Mouse (Mus musculus) naive thymus-derived CD4-positive, alpha-beta T cell, adult 5 months (primary cell): ENCODE results near the gene Tnfaip8l2. TPM values are rescaled to one million over a fixed set of nuclear protein-coding genes. Genes with fewer than 3 reads are reported as not detected.

Source experiments
- polyA plus RNA-seq: library from polyadenylated mRNA; unstranded; fragments of 100-300 nt; shearing (Covaris generic); gene quantifications from one replicate; pipeline ENCODE4 v1.2.1, GENCODE M21; 2017

Gene Tnfaip8l2
- 252 TPM for polyA plus RNA-seq

DNA sequence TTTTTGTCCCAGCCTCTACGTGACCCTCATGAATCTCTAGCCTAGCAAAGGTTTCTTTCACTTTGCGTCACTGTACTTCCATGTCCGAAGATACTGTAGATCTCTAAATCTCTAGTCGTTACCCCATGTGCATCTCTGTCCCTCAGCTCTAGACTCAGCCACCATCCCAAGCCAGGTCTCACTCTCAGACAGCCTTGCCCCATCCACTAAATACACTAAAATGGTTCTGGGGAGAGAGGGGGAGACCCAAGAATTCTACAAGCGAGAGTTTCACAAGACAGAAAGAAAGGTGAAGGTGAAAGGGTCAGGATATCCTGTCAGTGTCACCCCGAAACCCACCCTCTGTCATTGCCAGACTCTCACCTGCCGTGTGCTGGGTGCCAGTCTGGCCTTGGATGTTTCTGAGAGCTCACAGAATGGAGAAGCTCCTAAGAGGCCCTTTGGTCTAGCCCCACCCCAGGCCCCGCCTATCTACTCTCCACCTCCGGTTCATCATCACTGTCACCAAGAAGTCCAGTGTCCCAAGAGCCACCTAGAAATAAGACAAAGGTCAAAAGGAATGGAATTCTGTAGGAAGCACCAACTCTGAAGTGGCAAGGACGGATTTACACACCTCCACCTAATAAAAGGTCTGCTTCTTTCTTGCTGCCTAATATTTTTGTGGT, at the start of gene Tnfaip8l2:
TSS of gene Tnfaip8l2 (minus strand) at position 409 of the 665 bp plus-strand sequence.

DNA sequence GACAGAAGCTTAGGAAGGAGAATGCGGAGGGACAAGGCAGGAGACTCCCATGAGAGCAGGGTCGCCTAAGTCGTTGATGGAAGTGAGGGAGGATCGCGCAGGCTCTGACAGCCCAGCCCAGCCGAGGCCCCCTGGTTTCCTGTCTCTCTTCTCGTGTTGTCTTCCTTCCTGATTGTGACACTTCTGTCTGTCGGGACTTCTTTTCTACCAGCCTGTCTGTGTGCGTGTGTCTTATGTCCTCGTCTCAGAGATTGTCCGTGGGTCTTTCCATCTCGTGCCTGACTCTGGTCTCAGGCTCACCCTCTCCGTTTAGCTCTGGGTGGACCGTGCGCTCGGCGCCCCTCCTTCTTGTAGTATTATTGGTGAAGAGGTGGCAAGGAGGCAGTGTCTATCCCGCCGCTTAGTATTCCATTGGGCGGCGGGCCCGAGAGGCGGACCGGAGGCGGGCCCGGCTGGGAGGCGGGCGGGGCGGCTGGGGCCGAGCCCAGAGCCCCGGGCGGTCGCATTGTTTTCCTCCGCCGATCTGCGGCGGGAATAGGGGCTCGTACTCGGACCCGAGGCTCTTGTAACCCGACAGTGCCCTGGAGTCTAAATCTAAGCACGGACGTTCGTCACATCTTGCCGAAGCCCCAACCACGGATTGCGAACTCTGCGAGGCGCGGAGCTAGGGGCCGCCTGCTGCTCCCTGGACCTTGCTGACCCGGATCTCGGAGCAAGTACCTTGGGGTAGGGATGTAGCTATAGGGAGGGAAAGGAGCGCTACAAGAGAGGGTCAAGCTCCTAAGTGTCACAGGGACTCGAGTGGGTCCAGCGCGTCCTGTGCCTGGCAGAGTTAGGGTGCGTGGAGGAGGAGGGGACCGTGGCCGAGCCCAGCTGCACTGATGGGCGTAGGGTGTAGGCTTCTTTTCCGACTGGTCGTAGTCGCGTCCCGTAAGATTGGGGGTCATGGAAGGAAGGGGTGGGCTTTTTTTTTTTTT, 18.1 kb upstream of the Tnfaip8l2 start, which contains the start of gene Sema6c:
TSS of gene Sema6c (plus strand) at position 471 of the 977 bp plus-strand sequence.

DNA sequence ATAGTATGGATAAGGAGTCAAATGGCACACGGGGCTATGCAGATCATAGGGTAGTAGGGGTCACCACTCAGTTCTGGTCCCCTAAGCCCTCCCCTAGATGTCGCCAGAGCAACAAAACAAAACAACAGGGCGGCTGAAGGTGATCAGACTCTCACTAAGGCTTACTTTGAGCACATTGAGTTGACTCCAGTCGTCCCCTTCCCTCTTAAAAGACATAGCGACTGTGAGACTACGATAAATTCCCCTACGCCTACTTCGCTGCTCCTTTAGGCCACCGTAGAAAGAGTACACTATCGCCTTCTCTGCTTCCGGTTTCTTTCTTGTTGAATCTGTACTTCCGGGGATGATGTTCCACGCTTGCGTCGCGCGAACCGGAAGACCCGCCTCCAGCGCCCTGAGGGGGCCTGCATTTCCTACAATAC, 8.5 kb downstream of the Tnfaip8l2 start, which contains the start of the genes Scnm1 and Lysmd1:
TSS of gene Scnm1 (minus strand) at position 332 of the 422 bp plus-strand sequence.
TSS of gene Lysmd1 (plus strand) at position 409 of the 422 bp plus-strand sequence.

DNA sequence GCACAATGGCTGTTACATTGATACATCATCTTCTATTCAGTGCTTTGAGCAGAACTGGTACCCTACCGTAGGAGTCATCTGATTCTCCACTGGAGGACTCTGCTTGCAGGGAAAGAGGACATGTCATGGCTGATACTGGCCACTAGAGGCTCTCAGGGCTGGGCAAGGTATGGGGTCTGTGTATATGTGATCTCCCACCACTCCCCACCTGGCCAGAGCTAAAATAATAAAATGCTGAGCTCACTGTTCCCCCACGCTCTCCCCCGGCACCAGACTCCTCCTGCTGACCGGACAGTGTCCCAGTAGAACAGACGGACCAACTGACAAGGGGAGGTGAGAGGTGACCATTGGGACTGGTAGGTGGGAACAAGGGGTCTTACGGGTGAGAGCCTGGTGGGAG, 17.9 kb downstream of the Tnfaip8l2 start, which contains the start of gene Tmod4:
TSS of gene Tmod4 (plus strand) at position 231 of the 400 bp plus-strand sequence.

DNA sequence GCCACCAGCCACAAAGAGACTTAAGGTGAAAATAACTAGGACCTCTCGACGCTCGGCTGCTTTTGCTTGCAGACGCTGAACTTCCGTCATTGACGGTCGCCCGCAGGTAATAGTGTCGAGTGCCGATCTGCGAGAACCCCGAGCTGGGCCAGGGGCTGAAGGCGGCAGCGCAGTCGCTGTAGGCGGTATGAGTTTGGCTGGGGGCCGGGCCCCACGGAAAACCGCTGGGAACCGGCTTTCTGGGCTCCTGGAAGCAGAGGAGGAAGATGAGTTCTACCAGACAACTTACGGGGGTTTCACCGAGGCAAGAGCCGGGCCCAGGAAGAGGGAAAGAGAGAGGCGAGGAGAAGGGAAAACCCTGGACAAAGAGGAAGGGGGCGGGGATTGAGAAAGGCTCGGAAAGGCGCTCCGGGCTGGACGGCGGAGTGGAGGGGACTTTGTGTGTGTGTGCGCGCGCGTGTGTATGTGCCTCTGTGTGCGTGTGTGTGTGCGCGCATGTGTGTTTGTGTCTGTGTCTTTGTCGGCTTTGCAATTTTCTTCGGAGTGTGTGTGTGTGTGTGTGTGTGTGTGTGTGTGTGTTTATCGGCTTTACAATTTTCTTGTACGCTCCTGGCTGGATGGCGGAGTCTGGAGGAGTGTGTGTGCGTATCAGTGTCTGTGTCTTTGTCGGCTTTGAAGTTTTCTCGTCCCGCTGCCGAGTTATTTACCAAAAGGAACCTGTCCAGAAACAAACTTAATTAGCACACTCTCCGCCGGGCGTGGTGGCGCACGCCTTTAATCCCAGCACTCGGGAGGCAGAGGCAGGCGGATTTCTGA, 31.0 kb downstream of the Tnfaip8l2 start, which contains the start of gene Vps72:
TSS of gene Vps72 (plus strand) at position 112 of the 816 bp plus-strand sequence.

DNA sequence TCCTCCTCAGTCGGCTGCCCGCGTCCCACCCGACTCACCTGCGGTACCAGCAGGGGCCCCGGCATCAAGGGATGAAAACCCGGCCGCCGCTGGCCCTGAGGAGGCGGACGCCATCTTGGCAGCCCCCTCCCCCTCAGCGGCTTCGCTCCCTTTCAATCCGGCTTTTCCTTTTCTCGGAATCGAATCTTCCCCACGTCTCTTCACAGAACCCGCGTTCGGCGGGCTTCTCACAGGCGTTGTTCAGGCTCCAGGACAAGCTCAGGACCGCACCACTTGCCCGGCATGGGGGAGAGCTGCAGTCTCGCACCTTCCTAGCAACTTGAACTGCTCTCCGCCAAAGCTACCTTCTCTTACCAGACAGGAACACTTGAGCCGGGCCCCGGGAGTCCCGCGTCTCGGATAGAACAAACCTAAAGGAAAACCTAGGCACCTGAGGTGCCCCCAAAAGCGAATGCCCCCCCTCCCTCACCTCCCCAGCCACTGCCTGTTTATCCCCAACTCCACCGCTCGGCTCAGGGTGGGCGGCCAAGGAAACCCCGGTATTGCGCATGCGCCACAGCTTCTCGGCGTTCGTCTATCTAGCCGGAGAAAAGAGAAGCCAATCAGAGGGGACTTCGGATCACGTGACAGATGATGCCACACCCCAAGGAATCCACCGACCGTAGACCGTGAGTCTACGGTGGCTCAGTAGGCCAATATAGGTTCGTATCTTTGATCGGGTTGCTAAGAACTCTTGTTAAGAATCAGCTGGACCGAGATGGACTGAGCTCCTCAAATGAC, 35.6 kb downstream of the Tnfaip8l2 start, which contains the start of gene Pip5k1a:
TSS of gene Pip5k1a (minus strand) at position 593 of the 780 bp plus-strand sequence.

Other genes with a start within 250 kb of the Tnfaip8l2 start
- gene Selenbp1, start 209.3 kb downstream of the Tnfaip8l2 start, polyA plus RNA-seq, result 2.3 TPM
- 10.3 TPM for gene Rfx5, start 188.3 kb downstream of the Tnfaip8l2 start, polyA plus RNA-seq
- gene Pi4kb, start 167.6 kb downstream of the Tnfaip8l2 start, polyA plus RNA-seq, result 19.5 TPM
- gene Zfp687, start 126.9 kb downstream of the Tnfaip8l2 start, polyA plus RNA-seq, result 51.6 TPM
- gene Psmd4, start 99.7 kb downstream of the Tnfaip8l2 start, polyA plus RNA-seq, result 282 TPM
- gene Pip5k1a, start 35.4 kb downstream of the Tnfaip8l2 start, polyA plus RNA-seq, result 47.5 TPM
- gene Vps72, start 31.3 kb downstream of the Tnfaip8l2 start, polyA plus RNA-seq, result 87.8 TPM
- gene Tmod4, start 17.9 kb downstream of the Tnfaip8l2 start, polyA plus RNA-seq, result 1.5 TPM
- gene Scnm1, start 8.3 kb downstream of the Tnfaip8l2 start, polyA plus RNA-seq, result 86.6 TPM
- 34.5 TPM for gene Lysmd1, start 8.3 kb downstream of the Tnfaip8l2 start, polyA plus RNA-seq
- gene Sema6c, start 18.1 kb upstream of the Tnfaip8l2 start, polyA plus RNA-seq, result 2.3 TPM
- gene Gabpb2, start 75.6 kb upstream of the Tnfaip8l2 start, polyA plus RNA-seq, result 23.9 TPM
- 260 TPM for gene Cdc42se1, start 86.4 kb upstream of the Tnfaip8l2 start, polyA plus RNA-seq
- gene Mllt11, start 89.8 kb upstream of the Tnfaip8l2 start, polyA plus RNA-seq, result 5.6 TPM
- 0.70 TPM for gene Gm128, start 99.2 kb upstream of the Tnfaip8l2 start, polyA plus RNA-seq
- not detected for gene Bnipl, start 108.8 kb upstream of the Tnfaip8l2 start, polyA plus RNA-seq
- gene Mindy1, start 139.0 kb upstream of the Tnfaip8l2 start, polyA plus RNA-seq, result 25.6 TPM
- gene Prune1, start 139.7 kb upstream of the Tnfaip8l2 start, polyA plus RNA-seq, result 5.3 TPM
- gene Anxa9, start 164.8 kb upstream of the Tnfaip8l2 start, polyA plus RNA-seq, result not detected
- 241 TPM for gene Cers2, start 172.4 kb upstream of the Tnfaip8l2 start, polyA plus RNA-seq
- gene Setdb1, start 214.8 kb upstream of the Tnfaip8l2 start, polyA plus RNA-seq, result 28.4 TPM